Mouse (Mus musculus): ENCODE measurements around the gene 6430548M08Rik.

Gene 6430548M08Rik

GRCm38 (mm10) chr8:120184850-120185792 lies 71.2 kb downstream of the 6430548M08Rik start:
- no peak for DNase-seq

GRCm38 (mm10) chr8:120186454-120186853 lies 72.5 kb downstream of the 6430548M08Rik start:
- no peak for DNase-seq

GRCm38 (mm10) chr8:120188510-120188909 lies 74.6 kb downstream of the 6430548M08Rik start:
- no peak for DNase-seq

GRCm38 (mm10) chr8:120189440-120189839 lies 75.5 kb downstream of the 6430548M08Rik start:
- DNase-seq: no peak

- DNase-seq: no peak
These were observed 76.3 kb downstream of the 6430548M08Rik start for GRCm38 (mm10) chr8:120190107-120190809.

- no peak for DNase-seq
These were observed 77.0 kb downstream of the 6430548M08Rik start for GRCm38 (mm10) chr8:120190810-120191413.

GRCm38 (mm10) chr8:120191633-120192032 lies 77.7 kb downstream of the 6430548M08Rik start:
- DNase-seq: no peak

- DNase-seq: no peak
These were observed 78.2 kb downstream of the 6430548M08Rik start for GRCm38 (mm10) chr8:120192118-120192517.

GRCm38 (mm10) chr8:120201351-120201750 lies 87.4 kb downstream of the 6430548M08Rik start:
- DNase-seq: peak; percentile 35

- no peak for DNase-seq
These were observed 88.6 kb downstream of the 6430548M08Rik start for GRCm38 (mm10) chr8:120202546-120202945.

GRCm38 (mm10) chr8:120204736-120205360 lies 90.9 kb downstream of the 6430548M08Rik start:
- DNase-seq: no peak

- no peak for DNase-seq
These were observed 92.0 kb downstream of the 6430548M08Rik start for GRCm38 (mm10) chr8:120205916-120206315.

GRCm38 (mm10) chr8:120207364-120207763 lies 93.4 kb downstream of the 6430548M08Rik start:
- DNase-seq: no peak

GRCm38 (mm10) chr8:120208113-120208512 lies 94.2 kb downstream of the 6430548M08Rik start:
- no peak for DNase-seq

- no peak for DNase-seq
These were observed 97.4 kb downstream of the 6430548M08Rik start for GRCm38 (mm10) chr8:120211345-120211744.

- no peak for DNase-seq
These were observed 98.6 kb downstream of the 6430548M08Rik start for GRCm38 (mm10) chr8:120212596-120212995.

GRCm38 (mm10) chr8:120213229-120213628 lies 99.3 kb downstream of the 6430548M08Rik start:
- DNase-seq: no peak

- DNase-seq: no peak
These were observed 100.0 kb downstream of the 6430548M08Rik start for GRCm38 (mm10) chr8:120213939-120214338.

All from thymus, postnatal 25 days (tissue).